Mouse (Mus musculus): ENCODE results near the gene Pitpnm2. TPM values are rescaled to one million over a fixed set of nuclear protein-coding genes. Genes with fewer than 3 reads are reported as not detected.

Gene Pitpnm2
- polyA plus RNA-seq, 1 experiment from 2014 or later: 11.8 TPM

Other genes starting within 250 kb of the Pitpnm2 start
- 66.7 and 73.7 TPM in 2 replicates for gene Vps37b, start 217.5 kb downstream of the Pitpnm2 start, polyA plus RNA-seq (2015; fragmentation: Nextera tagmentation; extraction: Ambion mirVana)
- 16.0 and 17.7 TPM in 2 replicates for gene Abcb9, start 154.0 kb downstream of the Pitpnm2 start, polyA plus RNA-seq (2015; fragmentation: Nextera tagmentation; extraction: Ambion mirVana)
- 37.7 and 38.0 TPM in 2 replicates for gene Ogfod2, start 137.5 kb downstream of the Pitpnm2 start, polyA plus RNA-seq (2015; fragmentation: Nextera tagmentation; extraction: Ambion mirVana)
- gene Arl6ip4, start 133.7 kb downstream of the Pitpnm2 start, polyA plus RNA-seq (2015; fragmentation: Nextera tagmentation; extraction: Ambion mirVana): 79.6 and 81.1 TPM in 2 replicates
- gene Mphosph9, start 78.2 kb upstream of the Pitpnm2 start, polyA plus RNA-seq (2015; fragmentation: Nextera tagmentation; extraction: Ambion mirVana): 14.2 and 14.8 TPM in 2 replicates
- gene 2810006K23Rik, start 78.3 kb upstream of the Pitpnm2 start, polyA plus RNA-seq (2015; fragmentation: Nextera tagmentation; extraction: Ambion mirVana): 13.6 and 14.6 TPM in 2 replicates
- gene Cdk2ap1, start 113.3 kb upstream of the Pitpnm2 start, polyA plus RNA-seq (2015; fragmentation: Nextera tagmentation; extraction: Ambion mirVana): 89.3 and 127 TPM in 2 replicates
- gene Sbno1, start 176.2 kb upstream of the Pitpnm2 start, polyA plus RNA-seq (2015; fragmentation: Nextera tagmentation; extraction: Ambion mirVana): 98.6 and 102 TPM in 2 replicates
- 36.4 and 49.1 TPM in 2 replicates for gene Kmt5a, start 190.2 kb upstream of the Pitpnm2 start, polyA plus RNA-seq (2015; fragmentation: Nextera tagmentation; extraction: Ambion mirVana)
- gene Rilpl2, start 228.6 kb upstream of the Pitpnm2 start, polyA plus RNA-seq (2015; fragmentation: Nextera tagmentation; extraction: Ambion mirVana): 24.7 and 25.2 TPM in 2 replicates
- 18.9 and 19.1 TPM in 2 replicates for gene Snrnp35, start 233.4 kb upstream of the Pitpnm2 start, polyA plus RNA-seq (2015; fragmentation: Nextera tagmentation; extraction: Ambion mirVana)